Mouse (Mus musculus) forebrain, embryonic 13.5 days (tissue): ENCODE measurements at regions not wholly inside any gene's neighbourhood (a gene's known extent, or its start where the extent isn't known, plus 50 kb on each side); places are given as distances from the start of the nearest gene placed in this dataset.
A peak's percentile ranks its signal among the peaks of the same experiment; 100 is the strongest.

Experiments
- ATAC-seq: fragments of 200-750 bp; cut with Nextera tagmentation; 2 replicates; pipeline ENCODE4 v1.8.0; 2017
- H3K27ac ChIP-seq: fragments of 300-500 bp; sonication (generic); 2 replicates; pipeline ENCODE4 v1.5.1; 2015; ENCODE audit warnings: inconsistent platforms, mild to moderate bottlenecking, moderate library complexity
- H3K27me3 ChIP-seq: fragments of 300-500 bp; sonication (generic); 2 replicates; pipeline ENCODE4 v1.6.1; 2015; ENCODE audit warnings: mild to moderate bottlenecking, inconsistent platforms
- H3K36me3 ChIP-seq: fragments of 300-500 bp; sonication (generic); 2 replicates; pipeline ENCODE4 v1.6.1; 2015; ENCODE audit warnings: mild to moderate bottlenecking, inconsistent platforms; ENCODE audit not compliant: poor library complexity, severe bottlenecking
- H3K4me1 ChIP-seq: fragments of 300-500 bp; sonication (generic); 2 replicates; pipeline ENCODE4 v1.6.1; 2015; ENCODE audit warnings: inconsistent platforms
- H3K4me2 ChIP-seq: fragments of 300-500 bp; sonication (generic); 2 replicates; pipeline ENCODE4 v1.6.1; 2015; ENCODE audit warnings: inconsistent platforms, mild to moderate bottlenecking, moderate library complexity
- H3K4me3 ChIP-seq: fragments of 300-500 bp; sonication (generic); 2 replicates; pipeline ENCODE4 v1.5.1; 2015; ENCODE audit warnings: mild to moderate bottlenecking, inconsistent platforms
- H3K9ac ChIP-seq: fragments of 300-500 bp; sonication (generic); 2 replicates; pipeline ENCODE4 v1.6.1; 2015; ENCODE audit warnings: mild to moderate bottlenecking, inconsistent platforms
- H3K9me3 ChIP-seq: fragments of 300-500 bp; sonication (generic); replicated peaks from 2 replicates; pipeline ENCODE4 v1.6.1; 2016; ENCODE audit warnings: inconsistent platforms
- WGBS: fragments of 180-500 bp; shearing (Covaris S2); methylation state at CpG from one replicate; pipeline ENCODE4 v1.1.7; 2015; 5-methylcytosine and 5-hydroxymethylcytosine counted together

- Histone ChIP-seq H3K9me3 (no peaks in the 10 kb centered on the region), H3K36me3 (no peaks in the 10 kb centered on the region), H3K4me3 (no peak overlapping the region), H3K4me2 (no peak overlapping the region), H3K27me3 (no peaks in the 10 kb centered on the region), H3K9ac (no peak overlapping the region), H3K4me1 (no peaks in the 10 kb centered on the region), H3K27ac (no peak overlapping the region)
- 89% methylated on average over 6 of the region's 6 CpGs for WGBS
- ATAC-seq: no peak
Observed at GRCm38 (mm10) chr3:65478215-65478614, 50.0 kb upstream of the Tiparp start.

GRCm38 (mm10) chr3:65477111-65477510 lies 51.1 kb upstream of the Tiparp start:
- H3K27me3 ChIP-seq: no peaks in the 10 kb centered on the region

GRCm38 (mm10) chr3:65476091-65476953 lies 51.9 kb upstream of the Tiparp start:
- H3K9me3 ChIP-seq: no peaks in the 10 kb centered on the region
- H3K4me2 ChIP-seq: no peak overlapping the region
- no peak overlapping the region for H3K27ac ChIP-seq
- H3K27me3 ChIP-seq: no peaks in the 10 kb centered on the region
- H3K9ac ChIP-seq: no peak overlapping the region
- no peaks in the 10 kb centered on the region for H3K36me3 ChIP-seq
- 90% methylated on average over 19 of the region's 19 CpGs for WGBS
- ATAC-seq: no peak
- no peaks in the 10 kb centered on the region for H3K4me1 ChIP-seq
- H3K4me3 ChIP-seq: no peak overlapping the region

More at GRCm38 (mm10) chr3:65477111-65477510, 51.1 kb upstream of the Tiparp start:
- no peaks in the 10 kb centered on the region for H3K4me1 ChIP-seq
- no peak for ATAC-seq
- H3K4me3 ChIP-seq: no peak overlapping the region
- WGBS: 82% methylated on average over 4 of the region's 4 CpGs
- no peaks in the 10 kb centered on the region for H3K9me3 ChIP-seq
- H3K9ac ChIP-seq: no peak overlapping the region
- no peak overlapping the region for H3K27ac ChIP-seq
- no peak overlapping the region for H3K4me2 ChIP-seq
- no peaks in the 10 kb centered on the region for H3K36me3 ChIP-seq

GRCm38 (mm10) chr3:65474585-65474984 lies 53.6 kb upstream of the Tiparp start:
- no peak overlapping the region for H3K4me2 ChIP-seq
- H3K4me3 ChIP-seq: no peak overlapping the region
- H3K27me3 ChIP-seq: no peaks in the 10 kb centered on the region
- no peak overlapping the region for H3K27ac ChIP-seq
- no peak overlapping the region for H3K9ac ChIP-seq
- H3K4me1 ChIP-seq: no peaks in the 10 kb centered on the region
- ATAC-seq: no peak
- no peaks in the 10 kb centered on the region for H3K9me3 ChIP-seq
- 65% methylated on average over 7 of the region's 7 CpGs for WGBS
- H3K36me3 ChIP-seq: no peaks in the 10 kb centered on the region

DNA sequence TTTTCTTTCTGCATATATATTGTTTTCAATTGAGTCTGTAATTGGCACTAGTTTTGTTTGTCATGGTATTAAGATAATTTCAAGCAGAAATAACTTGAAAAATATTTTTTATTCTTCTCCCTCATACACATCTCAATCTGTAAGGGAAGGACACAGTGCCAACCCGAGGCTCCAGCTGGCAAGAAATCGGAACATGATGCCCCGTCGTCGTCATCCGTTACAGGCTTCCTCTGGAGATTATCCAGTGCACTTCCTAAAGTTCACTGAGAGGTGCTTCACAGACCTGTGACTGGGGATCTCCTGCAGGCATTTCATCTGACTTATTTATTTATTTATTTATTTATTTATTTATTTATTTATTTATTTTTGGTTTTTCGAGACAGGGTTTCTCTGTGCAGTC lies 56.4 kb upstream of the Tiparp start:
- no peaks in the 10 kb centered on the region for H3K36me3 ChIP-seq
- H3K4me1 ChIP-seq: no peaks in the 10 kb centered on the region
- H3K27me3 ChIP-seq: no peaks in the 10 kb centered on the region
- ATAC-seq: no peak
- no peak overlapping the region for H3K27ac ChIP-seq
- no peaks in the 10 kb centered on the region for H3K9me3 ChIP-seq
- H3K4me2 ChIP-seq: no peak overlapping the region
- 90% methylated on average over 7 of the region's 7 CpGs for WGBS
- no peak overlapping the region for H3K4me3 ChIP-seq
- no peak overlapping the region for H3K9ac ChIP-seq

DNA sequence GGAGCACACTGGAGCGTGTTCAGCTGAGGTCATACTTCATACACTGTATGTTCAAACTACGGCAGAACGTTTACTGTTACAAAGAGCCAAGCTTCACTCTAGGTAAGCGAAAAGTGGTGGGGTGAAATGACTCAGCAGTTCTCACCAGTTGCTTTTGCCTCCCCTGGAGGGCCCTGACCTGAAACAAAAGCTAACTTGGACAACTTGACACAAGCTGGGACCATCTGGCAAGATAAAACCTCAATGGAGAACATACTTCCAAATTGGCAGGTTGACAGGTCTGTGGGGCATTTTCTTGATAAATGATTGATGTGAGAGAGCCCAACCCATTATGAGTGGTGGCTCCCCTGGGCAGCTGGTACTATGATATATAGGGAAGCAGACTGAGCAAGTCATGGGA lies 59.0 kb upstream of the Tiparp start:
- Histone ChIP-seq H3K4me3 (no peak overlapping the region), H3K4me1 (no peaks in the 10 kb centered on the region), H3K27ac (no peak overlapping the region), H3K9ac (no peak overlapping the region), H3K27me3 (no peaks in the 10 kb centered on the region), H3K9me3 (no peaks in the 10 kb centered on the region), H3K36me3 (no peaks in the 10 kb centered on the region), H3K4me2 (no peak overlapping the region)
- 84% methylated on average over 4 of the region's 4 CpGs for WGBS
- no peak for ATAC-seq

DNA sequence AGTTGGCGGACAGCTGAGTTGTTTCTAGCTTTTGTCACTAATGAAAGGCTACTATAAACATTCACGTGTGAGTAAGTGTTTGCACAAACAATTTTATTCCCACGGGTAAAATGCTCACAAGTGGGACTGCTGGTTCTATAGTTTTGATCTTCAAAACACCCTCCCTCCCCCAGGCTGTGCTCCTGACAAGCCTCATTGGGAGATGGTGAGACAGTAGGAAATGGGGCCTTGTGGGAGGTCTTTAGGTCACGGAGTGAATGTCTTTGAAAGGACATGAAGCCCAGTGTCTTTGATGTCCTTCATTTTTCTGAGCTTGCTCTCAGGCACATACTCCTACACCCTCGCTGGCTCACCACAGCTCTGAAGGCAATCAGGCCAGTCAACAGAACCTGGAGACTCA lies 63.4 kb upstream of the Tiparp start:
- no peak for ATAC-seq
- Histone ChIP-seq H3K27ac (no peak overlapping the region), H3K9ac (no peak overlapping the region), H3K4me3 (no peak overlapping the region), H3K4me1 (peaks cover 7% of the 10 kb centered on the region), H3K4me2 (no peak overlapping the region), H3K36me3 (no peaks in the 10 kb centered on the region), H3K27me3 (no peaks in the 10 kb centered on the region), H3K9me3 (no peaks in the 10 kb centered on the region)
- 57% methylated on average over 5 of the region's 5 CpGs for WGBS

DNA sequence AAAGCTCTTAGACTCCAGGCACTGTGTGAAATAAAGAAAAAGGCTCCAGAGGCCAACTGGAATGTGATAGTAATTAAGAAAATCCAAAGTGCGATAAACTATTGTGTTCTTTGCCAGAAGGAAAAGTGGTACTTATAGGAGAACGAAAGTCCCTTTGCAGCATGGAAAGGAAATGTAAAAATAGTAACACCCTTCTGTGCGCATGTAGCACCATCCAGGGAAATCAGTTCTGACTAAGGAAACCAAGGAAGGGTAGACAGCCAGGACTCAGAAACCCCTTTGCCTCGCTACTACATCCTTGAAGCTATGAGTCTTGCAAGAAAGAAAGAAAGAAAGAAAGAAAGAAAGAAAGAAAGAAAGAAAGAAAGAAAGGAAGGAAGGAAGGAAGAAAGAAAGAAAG lies 67.3 kb upstream of the Tiparp start:
- Histone ChIP-seq H3K4me1 (peaks cover 14% of the 10 kb centered on the region), H3K4me2 (no peak overlapping the region), H3K27me3 (no peaks in the 10 kb centered on the region), H3K9ac (no peak overlapping the region), H3K36me3 (no peaks in the 10 kb centered on the region), H3K27ac (no peak overlapping the region), H3K4me3 (no peak overlapping the region), H3K9me3 (peaks cover 5% of the 10 kb centered on the region; the same call in 1 of the 2 replicates)
- 72% methylated on average over 4 of the region's 4 CpGs for WGBS
- ATAC-seq: no peak

GRCm38 (mm10) chr3:65459702-65460101 lies 67.3 kb upstream of the Ssr3 start:
- H3K27me3 ChIP-seq: no peaks in the 10 kb centered on the region
- H3K36me3 ChIP-seq: no peaks in the 10 kb centered on the region
- 75% methylated on average over 5 of the region's 5 CpGs for WGBS
- peaks cover 24% of the 10 kb centered on the region for H3K4me1 ChIP-seq
- no peak for ATAC-seq
- no peak overlapping the region for H3K4me3 ChIP-seq
- H3K9me3 ChIP-seq: peaks cover 5% of the 10 kb centered on the region; the same call in 1 of the 2 replicates
- H3K4me2 ChIP-seq: no peak overlapping the region
- H3K27ac ChIP-seq: no peak overlapping the region; the same call in 1 of the 2 replicates
- no peak overlapping the region for H3K9ac ChIP-seq

- peaks cover 5% of the 10 kb centered on the region; the same call in 1 of the 2 replicates for H3K9me3 ChIP-seq
- no peak for ATAC-seq
- H3K9ac ChIP-seq: no peak overlapping the region
- H3K4me2 ChIP-seq: no peak overlapping the region
- no peaks in the 10 kb centered on the region for H3K36me3 ChIP-seq
- no peaks in the 10 kb centered on the region for H3K27me3 ChIP-seq
- H3K27ac ChIP-seq: no peak overlapping the region
- H3K4me1 ChIP-seq: peaks cover 24% of the 10 kb centered on the region
- no peak overlapping the region for H3K4me3 ChIP-seq
- 80% methylated on average over 6 of the region's 6 CpGs for WGBS
Observed at GRCm38 (mm10) chr3:65457931-65458330, 65.5 kb upstream of the Ssr3 start.

DNA sequence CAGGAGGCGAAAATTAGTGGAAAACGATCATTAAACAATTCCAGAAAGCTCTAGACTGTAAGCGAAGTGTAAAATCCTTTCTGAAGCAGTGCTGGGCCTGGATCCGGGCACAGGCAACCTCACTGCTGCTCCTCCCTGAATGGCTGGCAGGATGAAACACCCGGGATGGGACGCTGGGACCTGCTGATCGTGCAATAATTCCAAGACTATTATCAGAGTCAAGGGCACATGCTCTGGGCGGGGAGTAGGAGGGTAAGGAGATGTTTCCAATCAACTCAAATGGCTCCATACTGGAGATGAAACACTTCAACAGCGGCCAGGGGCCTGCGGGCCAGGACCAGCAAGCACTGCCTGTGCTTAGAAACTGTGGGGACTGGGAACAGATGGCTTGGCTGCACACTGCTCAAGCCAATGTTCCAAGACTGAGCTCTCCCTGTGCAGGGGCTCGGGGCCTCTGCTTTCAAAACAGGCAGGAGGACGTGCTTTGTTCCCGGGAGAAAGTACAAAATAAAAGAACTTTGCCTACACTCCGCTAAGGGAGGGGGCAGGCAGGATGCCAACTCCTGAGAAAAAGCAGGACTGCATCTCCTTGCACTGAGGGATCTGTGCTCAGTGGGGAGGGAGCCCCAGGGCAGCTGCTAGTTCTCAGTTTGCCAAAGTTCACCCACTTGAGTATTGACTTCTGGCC lies 63.3 kb upstream of the Ssr3 start:
- 14% methylated on average over 14 of the region's 14 CpGs for WGBS
- Histone ChIP-seq H3K4me1 (peaks cover 22% of the 10 kb centered on the region), H3K4me3 (no peak overlapping the region), H3K27ac (peak overlapping the region; percentile 70), H3K4me2 (0 out of 2 replicates have a peak overlapping the region, but pooled peaks have one; percentile 0), H3K9me3 (peaks cover 5% of the 10 kb centered on the region; the same call in 1 of the 2 replicates), H3K9ac (no peak overlapping the region), H3K27me3 (no peaks in the 10 kb centered on the region), H3K36me3 (no peaks in the 10 kb centered on the region)
- ATAC-seq: peak; percentile 96

DNA sequence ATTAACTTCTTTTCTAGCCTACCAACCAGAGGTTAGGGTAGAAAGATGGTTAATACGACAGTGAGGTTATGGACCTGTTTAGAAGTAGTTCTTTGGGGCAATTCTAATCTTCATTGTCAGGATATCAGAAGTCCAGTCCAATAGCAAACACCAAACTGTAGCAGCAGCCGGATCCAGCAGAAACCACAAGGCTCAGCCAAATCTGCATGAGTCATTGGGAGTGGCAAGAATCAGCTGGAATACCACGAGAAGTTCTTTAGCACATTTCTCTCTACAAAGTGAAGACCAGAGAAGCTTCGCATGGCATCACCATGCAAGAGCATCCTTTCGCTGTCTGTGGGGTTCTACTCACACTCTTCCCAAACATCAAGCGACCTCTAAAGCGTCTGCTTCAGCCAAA lies 61.9 kb upstream of the Ssr3 start:
- no peaks in the 10 kb centered on the region for H3K27me3 ChIP-seq
- peaks cover 13% of the 10 kb centered on the region for H3K4me1 ChIP-seq
- no peak overlapping the region for H3K27ac ChIP-seq
- ATAC-seq: no peak
- no peaks in the 10 kb centered on the region for H3K36me3 ChIP-seq
- peaks cover 4% of the 10 kb centered on the region; the same call in 1 of the 2 replicates for H3K9me3 ChIP-seq
- no peak overlapping the region for H3K4me2 ChIP-seq
- H3K4me3 ChIP-seq: no peak overlapping the region
- 96% methylated on average over 7 of the region's 7 CpGs for WGBS
- H3K9ac ChIP-seq: no peak overlapping the region
